Mouse (Mus musculus): ENCODE results near the gene Ggact. TPM values are rescaled to one million over a fixed set of nuclear protein-coding genes. Genes with fewer than 3 reads are reported as not detected.
A peak's percentile ranks its signal among the peaks of the same experiment; 100 is the strongest.

Gene Ggact
- polyA plus RNA-seq, 1 experiment from 2014 or later, result 8.4 TPM

DNA sequence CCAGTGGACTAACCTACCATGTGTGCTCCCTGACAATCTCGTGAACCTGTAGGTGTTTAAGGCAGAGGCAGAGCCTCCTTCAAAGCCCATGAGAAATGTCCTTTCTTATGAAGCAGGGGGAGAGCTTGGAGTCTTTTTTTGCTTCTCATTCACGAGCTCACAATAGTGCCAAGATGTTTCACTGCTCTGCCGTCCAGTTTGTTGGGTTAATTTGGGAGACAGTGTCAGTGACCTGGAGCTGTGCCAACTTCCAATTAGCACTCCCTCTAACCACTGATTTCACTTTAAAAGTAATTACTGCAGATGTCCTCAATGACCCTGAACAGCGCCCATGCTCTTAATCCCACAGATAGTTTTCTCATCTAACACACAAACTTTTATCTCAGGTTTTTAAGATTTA is 50.9 kb downstream of the Ggact start:
- Histone ChIP-seq H3K36me3 (no peaks in the 10 kb centered on the region), H3K9ac (replicated peaks) (no peak overlapping the region), H3K4me1 (peaks cover 6% of the 10 kb centered on the region; the same call in 1 of the 2 replicates), H3K9me3 (no peaks in the 10 kb centered on the region), H3K4me3 (no peak overlapping the region), H3K4me2 (replicated peaks) (no peak overlapping the region), H3K27ac (replicated peaks) (no peak overlapping the region), H3K27me3 (no peaks in the 10 kb centered on the region)
- 66% methylated on average over 4 of the region's 4 CpGs for WGBS
- no peak for ATAC-seq (ENCODE audit: low FRiP score, low read depth)

DNA sequence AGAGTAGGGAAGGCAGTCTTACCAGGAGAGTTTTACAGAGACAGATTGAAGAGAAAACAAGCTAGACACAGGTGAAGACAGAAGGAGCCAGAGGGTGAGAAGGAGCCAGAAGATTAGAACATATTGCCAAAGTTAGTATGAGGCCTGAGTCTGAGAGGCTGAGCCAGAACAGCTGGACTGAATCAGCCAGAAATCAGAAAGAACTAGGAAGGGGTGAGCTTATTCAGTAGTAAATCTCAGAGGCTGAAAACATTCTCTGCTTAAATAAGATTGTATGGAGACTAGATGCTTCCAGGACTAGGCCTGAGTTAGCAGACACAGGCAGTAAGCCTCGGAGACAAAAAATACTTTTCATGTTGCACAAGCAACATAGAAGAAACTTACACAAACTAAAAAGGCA is 53.8 kb downstream of the Ggact start:
- Histone ChIP-seq H3K36me3 (no peaks in the 10 kb centered on the region), H3K4me2 (replicated peaks) (no peak overlapping the region), H3K9me3 (no peaks in the 10 kb centered on the region), H3K9ac (replicated peaks) (no peak overlapping the region), H3K27ac (replicated peaks) (no peak overlapping the region), H3K27me3 (no peaks in the 10 kb centered on the region), H3K4me3 (no peak overlapping the region), H3K4me1 (peaks cover 6% of the 10 kb centered on the region; the same call in 1 of the 2 replicates)
- WGBS, result 84% methylated on average over 1 of the region's 1 CpGs
- no peak for ATAC-seq (ENCODE audit: low FRiP score, low read depth)

DNA sequence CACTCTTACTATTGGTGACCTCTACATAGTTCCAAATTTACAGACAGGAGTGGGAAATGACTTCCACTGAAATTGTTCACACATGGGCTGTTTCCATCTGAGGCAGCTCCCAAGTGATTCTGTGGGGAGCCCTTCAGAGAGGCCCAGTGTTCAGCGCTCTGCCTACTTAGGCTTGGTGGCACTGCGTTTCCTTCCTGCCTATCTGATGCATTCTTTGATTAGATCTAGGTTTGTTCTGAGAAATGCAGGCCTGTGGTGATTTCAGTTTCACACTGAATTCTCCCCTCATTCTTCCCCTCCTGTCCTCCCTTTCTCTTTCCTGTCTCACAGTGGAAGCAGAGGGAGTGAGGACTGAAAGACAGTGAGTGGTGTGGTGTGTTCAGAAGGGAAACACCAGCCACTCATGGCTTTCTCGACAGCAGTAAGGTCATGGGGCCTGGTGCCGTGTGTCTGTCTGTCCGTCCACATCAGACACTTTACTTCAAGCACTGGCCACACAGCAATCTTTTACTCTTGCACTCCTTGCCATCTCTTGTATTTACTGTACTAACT is 61.0 kb downstream of the Ggact start:
- H3K4me3 ChIP-seq, result no peak overlapping the region
- no peaks in the 10 kb centered on the region for H3K4me1 ChIP-seq
- H3K27me3 ChIP-seq, result no peaks in the 10 kb centered on the region
- no peak overlapping the region for H3K4me2 ChIP-seq (replicated peaks)
- no peaks in the 10 kb centered on the region for H3K9me3 ChIP-seq
- H3K9ac ChIP-seq (replicated peaks), result no peak overlapping the region
- no peak for ATAC-seq (ENCODE audit: low FRiP score, low read depth)
- WGBS, result 87% methylated on average over 5 of the region's 5 CpGs
- no peaks in the 10 kb centered on the region for H3K36me3 ChIP-seq
- peak overlapping the region; percentile 39; the same call in 1 of the 2 replicates for H3K27ac ChIP-seq (replicated peaks)

DNA sequence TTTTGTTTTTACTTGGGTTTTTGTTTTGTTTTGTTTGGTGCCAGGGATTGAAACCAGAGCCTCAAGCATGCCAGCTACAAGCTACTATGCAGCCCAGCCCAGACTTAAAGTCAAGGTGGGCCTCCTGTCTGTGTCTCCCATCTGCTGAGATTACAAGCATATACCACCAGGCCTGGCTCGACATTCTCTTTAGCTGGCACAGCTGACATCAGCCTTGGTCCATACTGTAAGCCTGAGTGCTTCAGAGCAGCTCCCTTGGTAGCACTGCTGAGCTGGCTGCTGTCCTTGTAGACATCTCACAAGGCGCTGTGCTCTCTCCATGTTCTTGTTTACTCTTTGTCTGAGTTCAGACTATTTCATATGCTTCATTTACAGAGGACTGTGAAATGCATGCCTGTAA is 76.5 kb downstream of the Ggact start:
- Histone ChIP-seq H3K4me3 (no peak overlapping the region), H3K27me3 (no peaks in the 10 kb centered on the region), H3K36me3 (no peaks in the 10 kb centered on the region), H3K9me3 (peaks cover 3% of the 10 kb centered on the region; the same call in 1 of the 2 replicates), H3K27ac (replicated peaks) (no peak overlapping the region), H3K4me2 (replicated peaks) (no peak overlapping the region), H3K4me1 (0 out of 2 replicates have a peak, but pooled peaks cover 2% of the 10 kb centered on the region), H3K9ac (replicated peaks) (no peak overlapping the region)
- ATAC-seq (ENCODE audit: low FRiP score, low read depth), result no peak
- 77% methylated on average over 2 of the region's 2 CpGs for WGBS

DNA sequence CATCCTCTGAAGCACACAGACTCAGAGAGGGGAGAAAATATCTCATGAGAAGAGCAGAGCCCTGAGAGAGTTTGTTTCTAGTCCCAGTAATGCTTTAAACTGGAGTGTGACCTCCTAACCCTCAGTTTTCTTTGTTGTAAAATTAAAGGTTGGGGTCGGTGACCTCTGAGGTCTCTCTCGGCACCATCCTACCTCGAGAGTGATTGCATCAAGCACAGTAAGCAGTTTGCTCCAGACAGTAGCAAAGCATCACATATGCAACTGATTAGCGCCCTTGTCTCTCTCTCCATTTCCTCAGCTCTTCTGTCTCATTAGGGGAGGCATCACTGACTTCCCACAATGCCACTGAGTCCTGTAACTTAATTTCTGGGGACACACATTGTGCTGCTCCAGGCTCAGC is 77.3 kb downstream of the Ggact start:
- Histone ChIP-seq H3K4me2 (replicated peaks) (no peak overlapping the region), H3K4me3 (no peak overlapping the region), H3K9me3 (peaks cover 3% of the 10 kb centered on the region; the same call in 1 of the 2 replicates), H3K27me3 (no peaks in the 10 kb centered on the region), H3K36me3 (no peaks in the 10 kb centered on the region), H3K9ac (replicated peaks) (no peak overlapping the region), H3K27ac (replicated peaks) (no peak overlapping the region), H3K4me1 (0 out of 2 replicates have a peak, but pooled peaks cover 2% of the 10 kb centered on the region)
- ATAC-seq (ENCODE audit: low FRiP score, low read depth), result no peak
- 24% methylated on average over 4 of the region's 4 CpGs for WGBS

DNA sequence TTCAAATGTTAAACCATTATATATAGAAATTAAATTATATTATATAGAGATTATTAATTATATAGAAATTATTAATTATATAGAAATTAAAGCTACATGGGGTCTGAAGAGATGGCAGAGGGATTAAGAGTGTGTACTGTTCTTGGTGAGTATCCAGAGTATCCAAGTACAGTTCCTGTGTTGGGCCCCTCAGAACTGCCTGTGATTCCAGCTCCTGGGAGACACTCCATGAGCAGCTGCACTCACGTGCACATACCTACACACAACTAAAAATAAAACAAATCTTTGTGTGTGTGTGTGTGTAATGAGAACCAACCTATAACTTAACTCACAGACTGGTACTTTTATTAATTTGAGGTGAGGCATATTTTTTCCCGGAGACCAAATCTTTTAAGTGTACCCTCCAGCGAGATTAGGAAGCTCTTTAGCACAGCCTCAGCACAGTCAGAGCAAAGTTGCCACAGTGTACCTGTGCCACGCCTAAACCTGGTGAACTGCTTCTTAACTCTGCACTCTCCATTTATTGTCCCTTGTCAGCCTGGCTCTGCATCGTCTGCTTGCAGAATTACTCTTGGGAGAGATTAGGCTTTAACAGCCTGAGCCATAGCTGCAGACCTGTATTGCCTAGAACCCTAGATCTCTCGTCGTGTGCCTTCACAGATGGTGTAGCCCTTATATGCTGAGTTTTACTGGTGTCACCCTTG is 77.9 kb downstream of the Ggact start:
- Histone ChIP-seq H3K9me3 (peaks cover 3% of the 10 kb centered on the region; the same call in 1 of the 2 replicates), H3K4me3 (no peak overlapping the region), H3K36me3 (no peaks in the 10 kb centered on the region), H3K4me1 (0 out of 2 replicates have a peak, but pooled peaks cover 2% of the 10 kb centered on the region), H3K27me3 (no peaks in the 10 kb centered on the region), H3K4me2 (replicated peaks) (no peak overlapping the region), H3K27ac (replicated peaks) (no peak overlapping the region), H3K9ac (replicated peaks) (no peak overlapping the region)
- 58% methylated on average over 7 of the region's 7 CpGs for WGBS
- no peak for ATAC-seq (ENCODE audit: low FRiP score, low read depth)

DNA sequence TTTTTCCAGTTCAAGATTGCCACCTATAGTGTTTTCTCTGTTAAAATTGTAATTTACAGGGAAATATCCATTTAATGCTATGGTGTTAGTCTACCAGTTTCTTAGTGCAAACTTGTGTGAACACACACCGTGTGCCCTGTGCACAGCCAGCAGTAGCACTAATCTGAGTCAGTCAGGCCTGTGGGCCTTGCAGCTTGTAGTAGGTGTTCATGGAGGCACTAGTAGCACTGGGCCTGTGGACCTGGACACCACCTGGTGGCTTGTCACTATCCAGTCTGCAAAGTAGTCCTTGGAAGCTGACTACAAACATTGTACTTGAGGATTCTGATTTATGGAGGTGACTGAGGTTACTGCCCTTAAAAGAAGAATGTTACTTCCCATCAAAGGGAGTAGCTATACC is 78.8 kb downstream of the Ggact start:
- ATAC-seq (ENCODE audit: low FRiP score, low read depth), result no peak
- Histone ChIP-seq H3K4me1 (0 out of 2 replicates have a peak, but pooled peaks cover 2% of the 10 kb centered on the region), H3K36me3 (no peaks in the 10 kb centered on the region), H3K9me3 (peaks cover 3% of the 10 kb centered on the region; the same call in 1 of the 2 replicates), H3K27ac (replicated peaks) (no peak overlapping the region), H3K9ac (replicated peaks) (no peak overlapping the region), H3K4me2 (replicated peaks) (no peak overlapping the region), H3K27me3 (no peaks in the 10 kb centered on the region), H3K4me3 (no peak overlapping the region)
- WGBS, result 87% methylated on average over 1 of the region's 1 CpGs

DNA sequence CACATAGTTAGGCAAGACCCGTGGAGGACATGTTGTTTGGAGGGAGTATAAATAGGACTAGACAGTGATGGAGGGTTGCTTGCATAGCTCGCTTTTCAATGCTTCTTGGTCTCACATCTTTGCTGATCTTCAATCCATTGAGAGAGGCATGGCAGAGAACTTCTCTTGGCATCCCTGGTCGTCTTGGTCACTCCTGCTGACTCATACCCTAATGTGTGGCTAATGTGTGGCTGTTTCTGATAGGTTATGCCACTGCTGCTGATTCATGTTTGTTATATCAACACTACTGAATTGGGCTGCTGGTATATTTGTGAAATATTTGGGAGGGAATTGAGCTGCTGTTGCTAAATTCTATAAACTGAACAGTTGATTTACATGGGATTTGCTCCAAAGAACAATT is 79.9 kb downstream of the Ggact start:
- Histone ChIP-seq H3K9ac (replicated peaks) (no peak overlapping the region), H3K4me1 (0 out of 2 replicates have a peak, but pooled peaks cover 2% of the 10 kb centered on the region), H3K4me2 (replicated peaks) (no peak overlapping the region), H3K27ac (replicated peaks) (no peak overlapping the region), H3K36me3 (no peaks in the 10 kb centered on the region), H3K4me3 (no peak overlapping the region), H3K27me3 (no peaks in the 10 kb centered on the region), H3K9me3 (peaks cover 3% of the 10 kb centered on the region; the same call in 1 of the 2 replicates)
- no peak for ATAC-seq (ENCODE audit: low FRiP score, low read depth)
- 91% methylated on average over 3 of the region's 3 CpGs for whole genome bisulfite sequencing

DNA sequence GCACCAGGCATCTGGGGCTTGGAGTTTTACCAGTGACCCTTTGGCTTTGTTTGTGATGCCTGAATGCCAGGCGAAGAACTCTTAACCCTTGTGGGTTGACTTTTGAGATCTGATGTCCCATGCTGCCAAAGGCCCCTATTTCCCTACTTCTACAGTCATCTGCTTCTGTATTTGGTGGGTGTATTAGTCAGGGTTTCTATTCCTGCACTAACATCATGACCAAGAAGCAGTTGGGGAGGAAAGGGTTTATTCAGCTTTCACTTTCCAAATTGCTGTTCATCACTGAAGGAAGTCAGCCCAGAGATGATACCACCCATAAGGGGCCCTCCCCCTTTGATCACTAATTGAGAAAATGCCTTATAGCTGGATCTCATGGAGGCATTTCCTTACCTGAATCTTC is 83.1 kb downstream of the Ggact start:
- H3K27me3 ChIP-seq, result no peaks in the 10 kb centered on the region
- H3K4me2 ChIP-seq (replicated peaks), result no peak overlapping the region
- H3K9ac ChIP-seq (replicated peaks), result no peak overlapping the region
- 96% methylated on average over 1 of the region's 1 CpGs for WGBS
- no peak overlapping the region for H3K4me3 ChIP-seq
- peaks cover 3% of the 10 kb centered on the region; the same call in 1 of the 2 replicates for H3K9me3 ChIP-seq
- no peaks in the 10 kb centered on the region for H3K36me3 ChIP-seq
- ATAC-seq (ENCODE audit: low FRiP score, low read depth), result no peak
- H3K4me1 ChIP-seq, result no peaks in the 10 kb centered on the region
- H3K27ac ChIP-seq (replicated peaks), result no peak overlapping the region

DNA sequence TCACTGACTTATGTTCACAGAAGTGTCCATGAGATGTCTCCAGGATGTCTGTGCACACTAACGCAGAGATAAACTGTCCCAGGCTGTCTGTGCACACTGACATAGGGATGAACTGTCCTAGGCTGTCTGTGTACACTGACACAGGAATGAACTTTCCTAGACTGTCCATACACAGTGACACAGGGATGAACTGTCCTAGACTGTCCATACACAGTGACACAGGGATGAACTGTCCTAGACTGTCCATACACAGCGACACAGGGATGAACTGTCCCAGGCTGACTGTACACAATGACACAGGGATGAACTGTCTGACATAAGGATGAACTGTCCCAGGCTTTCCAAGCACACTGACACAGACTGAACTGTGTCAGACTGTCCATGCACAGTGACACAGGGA is 88.1 kb downstream of the Ggact start:
- H3K4me3 ChIP-seq, result no peak overlapping the region
- no peaks in the 10 kb centered on the region for H3K9me3 ChIP-seq
- H3K27me3 ChIP-seq, result no peaks in the 10 kb centered on the region
- no peak overlapping the region for H3K4me2 ChIP-seq (replicated peaks)
- H3K9ac ChIP-seq (replicated peaks), result no peak overlapping the region
- ATAC-seq (ENCODE audit: low FRiP score, low read depth), result no peak
- no peak overlapping the region for H3K27ac ChIP-seq (replicated peaks)
- WGBS, result 93% methylated on average over 2 of the region's 2 CpGs
- H3K4me1 ChIP-seq, result no peaks in the 10 kb centered on the region
- H3K36me3 ChIP-seq, result no peaks in the 10 kb centered on the region

DNA sequence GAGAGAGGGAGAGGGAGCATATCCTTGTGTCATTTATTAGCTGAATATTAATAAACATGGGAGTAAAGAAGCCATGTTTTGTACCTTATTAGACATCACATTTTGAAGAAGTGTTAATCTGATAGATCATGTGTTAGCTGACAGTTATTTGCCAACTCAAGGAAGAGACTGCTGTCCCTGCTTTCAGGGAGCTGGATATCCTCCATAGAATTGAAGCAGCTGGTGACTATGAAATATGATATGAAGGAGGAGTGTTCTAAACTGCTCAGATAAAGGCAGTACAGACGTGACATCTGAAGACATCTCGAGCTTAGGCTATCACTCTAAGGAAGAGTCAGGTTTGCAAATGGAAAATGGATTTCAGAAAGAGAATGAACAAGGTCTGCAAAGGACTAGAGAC is 89.8 kb downstream of the Ggact start:
- Histone ChIP-seq H3K4me2 (replicated peaks) (no peak overlapping the region), H3K4me3 (no peak overlapping the region), H3K27me3 (no peaks in the 10 kb centered on the region), H3K9ac (replicated peaks) (no peak overlapping the region), H3K36me3 (no peaks in the 10 kb centered on the region), H3K27ac (replicated peaks) (no peak overlapping the region), H3K9me3 (no peaks in the 10 kb centered on the region), H3K4me1 (no peaks in the 10 kb centered on the region)
- ATAC-seq (ENCODE audit: low FRiP score, low read depth), result no peak
- 82% methylated on average over 2 of the region's 2 CpGs for WGBS

DNA sequence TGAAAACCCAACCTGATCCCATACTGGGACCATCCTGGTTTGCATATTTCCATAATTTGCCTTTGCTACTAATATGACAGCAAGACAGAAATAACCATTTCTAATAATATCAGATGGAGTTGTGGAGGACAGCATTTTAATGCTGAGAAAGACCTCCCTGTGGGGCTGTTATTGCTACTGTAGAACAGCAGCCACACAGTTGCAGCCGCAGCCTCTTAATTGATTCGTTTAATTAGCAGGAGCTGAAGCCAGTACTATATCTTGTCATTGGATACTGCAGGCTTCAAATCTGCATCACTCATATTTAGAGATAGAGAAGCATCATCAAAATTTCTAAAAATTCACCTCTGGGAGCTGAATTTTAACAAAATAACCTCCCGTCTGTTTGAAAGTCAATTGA is 92.6 kb downstream of the Ggact start:
- Histone ChIP-seq H3K36me3 (no peaks in the 10 kb centered on the region), H3K9me3 (no peaks in the 10 kb centered on the region), H3K4me2 (replicated peaks) (no peak overlapping the region), H3K27me3 (no peaks in the 10 kb centered on the region), H3K4me1 (no peaks in the 10 kb centered on the region), H3K4me3 (no peak overlapping the region), H3K9ac (replicated peaks) (no peak overlapping the region), H3K27ac (replicated peaks) (no peak overlapping the region)
- WGBS, result 93% methylated on average over 3 of the region's 3 CpGs
- no peak for ATAC-seq (ENCODE audit: low FRiP score, low read depth)

All from midbrain, embryonic 12.5 days (tissue).